Mouse (Mus musculus) brain, embryonic 14.5 days (tissue): Measurements from ENCODE around the gene Tssk6.

Source experiments
- CTCF ChIP-seq: fragments of 200-500 bp; IDR thresholded peaks from 2 replicates; pipeline ENCODE4 v1.5.1; 2012; ENCODE audit warnings: inconsistent platforms, mild to moderate bottlenecking, moderate library complexity, borderline replicate concordance; ENCODE audit not compliant: insufficient read depth, insufficient read length; ENCODE audit errors: extremely low read depth
- POLR2A ChIP-seq: fragments of 200-500 bp; IDR thresholded peaks from 2 replicates; pipeline ENCODE4 v1.6.1; 2012; ENCODE audit warnings: mild to moderate bottlenecking, inconsistent platforms, borderline replicate concordance; ENCODE audit not compliant: poor library complexity, insufficient read depth, insufficient read length, severe bottlenecking; ENCODE audit errors: extremely low read depth

DNA sequence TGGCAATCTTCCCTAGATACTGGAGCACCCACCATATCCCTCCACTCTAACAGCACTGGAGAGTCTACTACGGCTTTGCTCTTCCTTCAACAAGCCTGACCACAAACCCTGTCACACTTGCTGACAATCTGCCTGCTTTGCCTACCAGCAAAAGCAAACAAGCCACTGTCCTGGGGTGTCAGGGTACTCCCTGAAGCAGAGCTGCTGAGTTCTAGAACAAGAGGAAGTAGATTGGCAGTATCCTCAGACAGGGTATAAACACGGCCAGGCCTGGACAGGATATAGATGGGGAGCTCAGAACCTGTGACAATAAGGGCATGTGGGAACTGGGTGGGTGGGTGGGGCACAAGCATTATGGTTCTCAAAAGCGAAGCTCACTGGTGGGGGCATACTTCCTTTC is 35.5 kb downstream of the Tssk6 start:
- TF ChIP-seq CTCF (no peak), POLR2A (no peak)
